Mouse (Mus musculus) testis, postnatal 10 days (tissue): ENCODE data around the gene Hmgb3.

Source experiments
- DNase-seq: peaks from one replicate; pipeline ENCODE4 v3.0.0; 2021; ENCODE audit warnings: low spot score

The Hmgb3 gene

GRCm38 (mm10) chrX:71589181-71589580, 33.5 kb downstream of the Hmgb3 start:
- DNase-seq = peak; percentile 76

DNA sequence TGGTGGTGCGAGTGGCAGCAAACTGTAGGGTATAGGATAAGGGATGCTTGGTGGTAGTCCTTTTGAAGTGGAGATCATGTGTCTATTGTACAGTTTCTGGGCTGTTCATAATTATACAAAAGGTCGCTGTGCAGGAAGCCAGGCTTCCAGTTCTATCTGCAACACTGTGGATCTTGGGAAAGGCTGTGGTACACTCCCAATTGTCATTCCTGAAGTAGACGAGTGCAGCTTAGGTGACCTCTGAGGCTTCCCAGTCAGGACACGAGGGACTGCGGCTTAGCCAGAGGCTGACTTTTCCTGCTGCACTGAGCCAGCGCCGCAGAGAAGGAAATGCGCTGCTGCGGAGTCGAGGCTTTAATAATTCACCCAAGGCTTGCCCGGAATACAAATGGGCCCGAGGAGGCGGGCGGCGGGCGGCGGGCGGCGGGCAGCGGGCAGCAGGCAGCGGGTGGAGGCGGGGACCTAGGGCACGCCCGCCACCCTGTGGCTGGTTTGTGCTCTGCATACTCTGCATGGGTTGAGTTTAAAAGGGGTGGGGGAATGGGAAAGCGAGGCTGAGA, 45.4 kb downstream of the Hmgb3 start:
- peak; percentile 80 for DNase-seq
